Mouse (Mus musculus) mouse embryonic stem cell (cell line): Measurements from ENCODE around the gene Sh3bp2.
"Not testable (repeated sequence)": the region's sequence is repeated elsewhere in the genome, so short reads cannot be mapped to it uniquely, and the experiment has no call there.

ENCODE experiments used
- in situ Hi-C, 2 experiments: fragments of 300-500 bp; cut with MboI; formaldehyde crosslinking; loops; 1 replicate in 1 of 2; 3 replicates in 1 of 2; pipeline ENCODE4 v1.14.3; 2019 to 2020; ENCODE audit warnings: low sequenced_read_pairs in 2 of 2, low pct_unique_long_range_greater_than_20kb in 1 of 2, mixed read lengths in 1 of 2; ENCODE audit not compliant: unreplicated experiment in 1 of 2

Gene Sh3bp2

DNA sequence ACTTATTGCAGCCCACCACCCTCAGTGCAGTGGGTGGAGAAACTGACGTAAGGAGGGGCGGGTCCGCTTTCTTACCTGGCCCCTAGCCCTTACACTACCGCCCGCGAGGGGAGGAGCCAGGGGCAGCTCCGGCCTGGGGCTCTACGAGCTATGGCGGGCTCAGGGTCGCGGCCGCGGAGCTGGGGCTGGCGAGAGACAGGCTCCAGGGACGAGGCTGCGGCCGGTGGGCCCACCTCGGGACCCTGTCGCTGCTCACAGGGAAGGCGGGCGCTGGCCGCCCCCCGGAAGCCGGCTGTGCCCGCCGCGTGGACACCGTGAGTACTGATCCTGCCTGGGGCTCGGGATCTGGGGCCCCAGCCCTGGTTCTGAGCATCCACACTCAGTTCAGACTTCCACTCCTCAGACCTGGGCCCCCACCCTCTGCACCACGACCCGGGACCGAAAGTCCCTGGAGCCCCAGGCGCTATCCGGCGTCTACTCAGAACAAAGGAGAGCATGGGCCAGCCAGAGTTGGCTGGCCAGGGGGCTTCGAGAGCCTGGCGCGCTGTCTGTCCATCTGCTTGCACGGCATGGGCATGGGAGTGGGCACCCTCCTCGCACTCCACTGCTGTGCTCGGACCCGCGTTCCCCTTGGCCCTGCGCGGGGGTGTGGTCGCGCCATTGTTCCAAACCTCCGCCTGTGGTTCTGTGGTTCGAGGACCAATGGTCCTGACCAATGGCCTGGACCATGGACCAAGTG, 24.0 kb downstream of the Sh3bp2 start:
- in situ Hi-C loops, result loop anchor here (5.0 to 25.0 kb wide), 2 partner anchors 88 kb away; partner anchors contain the start of gene Mfsd10 (in 2 of the 2)

- in situ Hi-C loops, result no loop called here
Observed at GRCm38 (mm10) chr5:34550251-34550650, 24.6 kb downstream of the Sh3bp2 start.

DNA sequence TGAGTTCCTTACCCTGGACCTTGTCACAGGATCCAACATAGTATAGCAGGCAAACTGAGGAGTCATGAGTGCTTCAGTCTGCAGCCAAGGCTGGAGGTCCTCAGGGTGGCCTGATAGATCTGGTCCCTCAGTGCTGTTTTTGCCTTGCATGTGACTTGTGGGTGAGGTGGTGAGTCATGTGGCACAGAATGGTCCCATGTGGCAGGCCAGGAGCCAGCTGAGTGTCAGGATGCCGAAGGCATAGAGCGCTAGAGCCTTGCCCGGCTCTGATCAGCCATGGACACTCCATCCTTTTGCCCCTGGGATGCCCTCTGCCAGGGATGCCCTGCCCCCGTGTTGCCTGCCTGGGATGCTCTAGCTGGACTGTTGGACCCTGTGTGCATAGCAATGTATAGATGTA, 26.2 kb downstream of the Sh3bp2 start:
- in situ Hi-C loops, result no loop called here

- in situ Hi-C loops, result no loop called here
Observed at GRCm38 (mm10) chr5:34563854-34564253, 38.2 kb downstream of the Sh3bp2 start.

- in situ Hi-C loops, result no loop called here
Observed at GRCm38 (mm10) chr5:34564291-34564690, 38.7 kb downstream of the Sh3bp2 start.

DNA sequence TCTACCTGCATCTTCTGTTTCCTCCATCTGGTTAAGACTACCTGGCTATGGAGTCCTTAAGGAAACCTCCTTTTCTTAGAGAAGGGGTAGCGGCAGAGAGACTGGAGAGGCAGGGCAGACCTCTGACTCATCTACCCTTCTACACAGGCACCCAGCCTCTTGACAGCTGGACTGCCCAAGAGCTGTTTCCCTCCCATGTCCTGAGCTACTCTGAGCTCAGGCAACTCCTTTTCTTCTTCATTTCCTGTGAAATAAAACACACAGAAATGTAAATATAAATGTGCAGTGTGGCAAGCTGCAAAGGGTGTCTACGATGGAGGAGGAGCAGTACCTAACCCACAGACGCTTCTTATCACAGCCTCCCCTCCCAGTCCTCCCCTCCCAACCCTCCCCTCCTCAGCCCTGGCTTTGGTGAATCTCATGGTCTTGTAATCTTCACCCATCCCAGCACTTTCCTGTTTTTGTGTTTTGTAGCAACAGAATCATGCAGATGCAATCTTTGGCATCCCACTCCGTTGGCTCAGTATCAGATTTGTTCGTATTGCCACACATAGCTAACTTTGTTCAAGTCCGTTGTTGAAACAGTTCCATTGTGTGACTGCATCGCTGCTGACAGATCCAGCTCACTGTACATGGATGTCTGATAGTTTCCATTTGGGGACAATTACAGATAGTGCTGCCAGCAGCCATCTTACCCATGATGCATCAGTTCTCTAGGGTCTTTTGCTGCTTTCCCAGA, 40.1 kb downstream of the Sh3bp2 start:
- in situ Hi-C loops, result no loop called here

DNA sequence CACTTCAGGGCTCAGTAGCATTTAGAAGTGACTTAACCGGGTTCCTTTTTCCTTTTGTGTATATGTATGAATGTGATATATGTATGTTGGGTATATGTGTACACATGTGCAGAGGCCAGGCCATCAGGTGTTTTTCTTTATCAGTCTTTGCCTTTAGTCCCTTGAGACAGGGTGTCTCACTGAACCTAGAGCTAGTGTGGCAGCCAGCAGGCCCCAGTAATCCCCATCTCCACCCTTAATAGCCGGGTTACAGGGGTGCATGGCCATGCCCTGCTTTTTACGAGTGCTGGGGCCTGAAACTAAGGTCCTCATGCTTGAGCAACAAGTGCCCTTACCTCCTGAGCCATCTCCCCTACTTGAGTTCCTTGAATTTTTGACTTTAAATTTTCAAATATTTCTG, 45.9 kb downstream of the Sh3bp2 start:
- in situ Hi-C loops, result no loop called here

DNA sequence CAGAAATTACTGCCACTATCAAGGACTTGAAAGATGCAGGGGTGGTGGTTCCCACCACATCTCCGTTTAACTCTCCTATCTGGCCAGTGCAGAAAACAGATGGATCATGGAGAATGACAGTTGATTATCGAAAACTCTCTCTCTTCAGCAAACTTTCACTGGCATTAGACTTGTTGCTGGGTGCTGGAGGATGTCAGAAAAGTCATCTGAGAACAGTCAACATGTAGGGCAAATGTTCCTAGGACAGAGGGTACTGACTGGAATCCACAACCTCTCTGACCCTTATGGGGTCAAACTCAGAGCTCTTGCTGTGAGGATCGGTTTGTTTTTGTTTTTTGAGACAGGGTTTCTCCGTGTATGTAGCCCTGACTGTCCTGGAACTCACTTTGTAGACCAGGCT, 46.9 kb downstream of the Sh3bp2 start:
- in situ Hi-C loops, result not testable (repeated sequence)

GRCm38 (mm10) chr5:34573268-34574221, 47.9 kb downstream of the Sh3bp2 start, which contains the start of gene Add1:
Gene Add1 (plus strand): TSS chr5:34573664.
- in situ Hi-C loops, result no loop called here

DNA sequence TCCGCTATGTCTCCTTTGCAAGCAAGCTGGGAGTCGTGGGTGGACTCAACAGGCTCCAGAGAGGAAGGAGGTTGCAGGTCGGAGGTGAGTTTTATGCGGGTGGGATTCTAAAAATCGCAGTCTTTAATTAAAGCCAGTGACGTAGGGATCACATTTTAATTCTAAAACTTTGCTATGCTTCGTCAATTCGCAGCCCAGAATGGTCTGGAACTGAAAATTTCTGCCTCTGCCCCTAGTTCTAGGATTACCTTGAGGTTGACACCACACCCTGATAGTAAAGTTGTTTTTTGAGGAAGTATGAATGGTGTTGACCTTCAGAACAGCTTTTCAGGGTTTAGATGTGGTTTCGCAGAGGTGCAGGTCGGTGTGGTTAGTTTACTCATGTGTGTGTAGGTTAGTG, 49.1 kb downstream of the Sh3bp2 start:
- in situ Hi-C loops, result no loop called here

GRCm38 (mm10) chr5:34576286-34576685, 50.6 kb downstream of the Sh3bp2 start:
- in situ Hi-C loops, result no loop called here

- in situ Hi-C loops, result no loop called here
Observed at GRCm38 (mm10) chr5:34578038-34578655, 52.5 kb downstream of the Sh3bp2 start.

- in situ Hi-C loops, result no loop called here
Observed at GRCm38 (mm10) chr5:34579377-34579776, 53.7 kb downstream of the Sh3bp2 start.

DNA sequence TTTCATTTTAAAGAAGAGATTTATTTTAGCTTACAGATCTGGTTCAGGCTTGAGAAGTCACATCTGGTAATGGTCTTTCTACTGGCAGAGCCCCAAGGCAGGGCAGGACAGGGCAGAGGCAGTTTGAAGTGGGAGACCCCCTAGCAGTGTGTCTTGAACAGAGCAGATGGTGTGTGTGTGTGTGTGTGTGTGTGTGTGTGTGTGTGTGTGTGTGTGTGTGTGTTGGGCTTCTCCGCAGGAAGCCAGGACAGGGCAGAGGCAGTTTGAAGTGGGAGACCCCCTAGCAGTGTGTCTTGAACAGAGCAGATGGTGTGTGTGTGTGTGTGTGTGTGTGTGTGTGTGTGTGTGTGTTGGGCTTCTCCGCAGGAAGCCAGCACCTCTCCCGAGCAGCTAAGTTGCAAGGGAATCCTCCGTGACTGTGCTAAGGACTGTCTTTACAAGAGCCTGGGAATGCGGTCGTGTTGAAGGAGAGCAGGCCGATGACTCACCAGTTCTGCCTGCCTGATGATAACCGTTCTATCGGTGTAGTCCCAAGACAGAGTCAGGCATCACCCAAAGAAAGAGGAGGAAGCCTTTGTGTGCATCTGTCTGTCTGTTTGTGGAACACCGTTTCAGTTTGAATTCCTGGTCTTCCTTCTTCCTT, 56.2 kb downstream of the Sh3bp2 start:
- in situ Hi-C loops, result not testable (repeated sequence)

- in situ Hi-C loops, result no loop called here
Observed at GRCm38 (mm10) chr5:34582314-34582675, 56.7 kb downstream of the Sh3bp2 start.

DNA sequence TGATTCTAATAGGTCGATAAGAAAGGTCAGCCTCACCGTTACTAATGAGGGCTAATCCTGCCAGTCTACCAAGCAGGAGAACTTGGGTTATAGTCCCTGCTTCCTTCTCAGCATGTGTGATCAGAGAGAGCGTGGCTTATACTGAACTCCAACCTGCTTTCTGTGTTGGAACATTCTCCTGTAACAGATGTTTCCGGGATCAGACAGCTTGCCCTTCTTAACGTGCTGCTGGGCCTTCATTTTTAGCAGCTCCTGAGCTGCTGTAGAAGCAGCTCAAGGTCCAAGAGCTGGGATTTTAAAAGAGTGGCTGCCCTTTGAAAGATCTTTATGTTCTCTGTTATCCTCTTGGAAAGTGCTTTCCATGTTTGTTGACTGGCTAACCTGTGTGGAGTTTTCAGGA, 59.6 kb downstream of the Sh3bp2 start:
- in situ Hi-C loops, result no loop called here

GRCm38 (mm10) chr5:34587881-34588280, 62.2 kb downstream of the Sh3bp2 start:
- in situ Hi-C loops, result no loop called here

DNA sequence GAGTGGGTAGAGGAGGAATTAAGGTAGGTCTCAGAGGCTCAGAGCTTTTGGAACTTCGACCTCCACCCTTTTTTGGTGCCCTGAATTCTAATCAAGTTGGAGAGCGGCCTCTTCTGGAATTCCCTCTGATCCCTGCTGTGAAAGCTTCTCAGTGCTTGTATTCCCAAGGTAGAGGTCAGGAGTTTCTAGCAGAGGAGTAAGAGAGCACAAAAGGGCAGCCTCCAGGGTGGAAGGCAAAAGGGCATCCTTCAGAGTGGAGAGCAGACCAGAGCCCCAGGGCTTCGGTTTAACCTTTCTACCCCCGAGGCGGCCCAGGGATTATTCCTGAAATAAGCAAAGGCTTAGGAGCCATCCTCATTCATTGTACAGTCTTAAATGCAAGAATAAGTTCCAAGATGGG, 64.4 kb downstream of the Sh3bp2 start:
- in situ Hi-C loops, result no loop called here
